Mouse (Mus musculus): ENCODE data around the gene Mrtfb.

- no peak for TF ChIP-seq CTCF (IDR thresholded peaks at IDR 0.05; ENCODE audit: borderline replicate concordance, insufficient read depth, low read length)
- TF ChIP-seq POLR2A (IDR thresholded peaks at IDR 0.05; ENCODE audit: low read depth, low read length) = no peak
These were observed 202.3 kb downstream of the Mrtfb start for GRCm38 (mm10) chr16:13458556-13458955.
